Comparison of ENCODE assay signal across 8 mouse cellular contexts in genomic region chr10:81392781-81393185, GRCm38 (mm10). TPM values are rescaled to one million over a fixed set of nuclear protein-coding genes. Genes with fewer than 3 reads are reported as not detected.
DNase-seq lines count a peak whose midpoint lies in the region; ATAC-seq and TF ChIP-seq lines count a peak whose summit lies in the region.
"Had no signal": no experiment of that assay in that cellular context is flagged by ENCODE, and none has a peak within 500 bp of the region (broad histone marks: within the 10 kb centered on the region; RNA-seq: fewer than 3 reads in every experiment).

Gene Smim24, plus strand, starts transcription at chr10:81393051.

- intact Hi-C loops in gastrocnemius, postnatal 14 days (cut with DNase I; ENCODE audit: low total_unique reads) = no loop called here

- H3K27ac ChIP-seq in hindbrain, embryonic 11.5 days (ENCODE audit: low read depth, low read length) = peak within 1 kb of the TSS; percentile 27; the same call in 1 of the 2 replicates
- H3K27ac ChIP-seq in limb, embryonic 14.5 days (replicated peaks; ENCODE audit: low read depth, low read length) = peak within 1 kb of the TSS; percentile 55

- peaks cover 2% of the 10 kb centered on the region; the same call in 1 of the 2 replicates for H3K4me1 ChIP-seq in hindbrain, embryonic 11.5 days (replicated peaks; ENCODE audit: control insufficient read depth, insufficient read depth, low read length)
- peaks cover 16% of the 10 kb centered on the region for H3K4me1 ChIP-seq in limb, embryonic 14.5 days (ENCODE audit: control insufficient read depth, insufficient read depth, low read length)

- no peaks in the 10 kb centered on the region for H3K36me3 ChIP-seq in hindbrain, embryonic 11.5 days (ENCODE audit: control insufficient read depth, insufficient read depth, low read length)
- H3K36me3 ChIP-seq in limb, embryonic 14.5 days (ENCODE audit: control insufficient read depth, insufficient read depth, low read length) = peaks cover 22% of the 10 kb centered on the region

- H3K4me2 ChIP-seq in hindbrain, embryonic 11.5 days (replicated peaks; ENCODE audit: low read depth, low read length) = peak within 1 kb of the TSS; percentile 21
- peak within 1 kb of the TSS; percentile 52 for H3K4me2 ChIP-seq in limb, embryonic 14.5 days (replicated peaks; ENCODE audit: low read depth, low read length, severe bottlenecking)

- H3K9ac ChIP-seq in hindbrain, embryonic 11.5 days (ENCODE audit: low read depth, low read length) = no peak within 1 kb of the TSS
- peak within 1 kb of the TSS; percentile 48 for H3K9ac ChIP-seq in limb, embryonic 14.5 days (ENCODE audit: low read depth, low read length, severe bottlenecking)

- H3K27me3 ChIP-seq in hindbrain, embryonic 11.5 days (ENCODE audit: control insufficient read depth, insufficient read depth, low read length) = peaks cover 3% of the 10 kb centered on the region; the same call in 1 of the 2 replicates
- no peaks in the 10 kb centered on the region for H3K27me3 ChIP-seq in limb, embryonic 14.5 days (ENCODE audit: control insufficient read depth, insufficient read depth, low read length)

- no peak for TF ChIP-seq POLR2A in limb, embryonic 14.5 days (IDR thresholded peaks at IDR 0.05; ENCODE audit: borderline replicate concordance, extremely low read depth, insufficient read depth, insufficient read length)

- no peak for ATAC-seq in hindbrain, embryonic 11.5 days (ENCODE audit: low FRiP score)
- ATAC-seq in limb, embryonic 14.5 days (ENCODE audit: low FRiP score, low read depth) = no peak

- no peak within 1 kb of the TSS for H3K4me3 ChIP-seq in hindbrain, embryonic 11.5 days (ENCODE audit: low read depth, low read length)
- H3K4me3 ChIP-seq in limb, embryonic 14.5 days (replicated peaks; ENCODE audit: low read length) = peak within 1 kb of the TSS; percentile 31

- H3K9me3 ChIP-seq in hindbrain, embryonic 11.5 days (ENCODE audit: control insufficient read depth, low read length) = no peaks in the 10 kb centered on the region
- no peaks in the 10 kb centered on the region for H3K9me3 ChIP-seq in limb, embryonic 14.5 days (ENCODE audit: control insufficient read depth, low read length)

- 69% methylated on average over 14 of the region's 14 CpGs for WGBS in hindbrain, embryonic 11.5 days
- WGBS in limb, embryonic 14.5 days = 58% methylated on average over 14 of the region's 14 CpGs

- DNase-seq in thymus, postnatal 0 days (ENCODE audit: low spot score) = peak; percentile 23
- DNase-seq in thymus, postnatal 4 days = no peak
- no peak for DNase-seq in hindbrain, embryonic 11.5 days (ENCODE audit: low spot score)
- no peak for DNase-seq in limb, embryonic 14.5 days (ENCODE audit: low spot score)
- DNase-seq in Muller cell, postnatal 12 days (ENCODE audit: inconsistent ontology term) = no peak
- no peak for DNase-seq in cerebellum, adult 18-20 months
- no peak for DNase-seq in gastrocnemius, postnatal 14 days
- DNase-seq: right cerebral cortex, adult 18-20 months had no signal

RNA-seq across cellular contexts. Expression of gene Smim24, which starts in this region (rescaled TPM):
- 12.5 and 14.0 TPM in 2 replicates for polyA plus RNA-seq in thymus, postnatal 0 days (2015; fragmentation: Nextera tagmentation; extraction: Ambion mirVana)
- 2.7 and 4.1 TPM in 2 replicates for polyA plus RNA-seq in hindbrain, embryonic 11.5 days (2014; fragmentation: Nextera tagmentation; extraction: Ambion mirVana)
- polyA plus RNA-seq in limb, embryonic 14.5 days (2012; rRNA removed) = 7.5 and 7.8 TPM in 2 replicates
- 4.3 and 4.6 TPM in 2 replicates for polyA plus RNA-seq in limb, embryonic 14.5 days (2014; fragmentation: Nextera tagmentation; extraction: Ambion mirVana)
- total RNA-seq in gastrocnemius, postnatal 14 days (2021) = under 1 TPM; 0.45 to 0.91 TPM
